Mouse (Mus musculus) left cerebral cortex, adult 11 months (tissue): Measurements from ENCODE around the gene Usp29.
"Not testable (repeated sequence)": the region's sequence is repeated elsewhere in the genome, so short reads cannot be mapped to it uniquely, and the experiment has no call there.

Source experiments
- DNase-seq: peaks from one replicate; pipeline ENCODE4 v3.0.0; 2022; ENCODE audit warnings: low spot score

Gene Usp29

GRCm38 (mm10) chr7:6874448-6874847 lies 144.1 kb downstream of the Usp29 start:
- peak; percentile 31 for DNase-seq

- no peak for DNase-seq
Measured at GRCm38 (mm10) chr7:6878202-6878601, 147.8 kb downstream of the Usp29 start.

GRCm38 (mm10) chr7:6878849-6879248 lies 148.5 kb downstream of the Usp29 start:
- not testable (repeated sequence) for DNase-seq

- no peak for DNase-seq
Measured at GRCm38 (mm10) chr7:6879512-6880164, 149.3 kb downstream of the Usp29 start.

DNA sequence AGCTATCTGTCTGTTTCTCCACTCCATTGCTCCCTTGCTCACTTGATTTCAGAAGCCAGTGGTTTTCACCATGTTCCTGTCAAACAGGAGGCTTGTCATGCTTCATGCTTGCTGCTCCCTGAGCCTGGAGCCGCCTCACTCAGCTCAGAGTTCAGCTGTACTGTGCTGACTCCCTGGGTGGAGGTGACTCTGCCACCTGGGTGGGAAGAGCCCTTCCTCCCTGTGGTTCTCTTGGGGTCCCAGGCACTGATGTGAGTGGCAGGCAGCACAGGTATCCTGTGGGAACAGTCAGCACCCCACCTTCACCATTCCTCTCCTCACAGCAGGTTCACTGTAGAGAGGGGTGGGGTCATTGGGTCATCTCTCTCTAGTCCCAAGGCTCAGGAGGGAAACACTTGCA lies 150.5 kb downstream of the Usp29 start:
- DNase-seq: not testable (repeated sequence)

DNA sequence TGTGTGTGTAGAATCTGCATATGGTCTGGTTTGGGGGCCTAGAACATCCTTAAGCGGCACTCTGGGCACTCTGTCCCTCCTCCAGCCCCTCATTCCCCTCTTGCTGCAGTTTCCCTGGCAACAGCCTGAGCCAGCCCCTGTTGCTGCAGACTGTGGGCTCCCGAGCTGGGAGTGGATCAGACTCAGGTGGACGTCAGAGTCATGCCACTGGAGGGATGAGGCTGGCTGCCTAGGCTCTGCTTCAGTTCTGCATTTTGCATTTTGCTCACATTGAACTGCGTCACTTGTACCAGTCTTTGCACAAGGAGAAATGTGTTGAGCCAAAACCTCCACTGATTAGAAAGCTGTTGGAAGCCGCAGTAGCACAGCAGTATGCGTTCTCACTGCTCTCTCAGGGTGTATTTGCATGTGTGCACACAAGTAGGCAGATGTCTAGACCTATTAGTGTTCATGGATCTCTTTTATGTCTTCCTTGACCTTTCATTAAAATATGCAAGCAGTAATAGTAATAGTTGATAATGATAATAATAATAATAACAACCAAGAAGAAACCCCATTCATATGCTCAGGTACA lies 151.2 kb downstream of the Usp29 start:
- DNase-seq: no peak

DNA sequence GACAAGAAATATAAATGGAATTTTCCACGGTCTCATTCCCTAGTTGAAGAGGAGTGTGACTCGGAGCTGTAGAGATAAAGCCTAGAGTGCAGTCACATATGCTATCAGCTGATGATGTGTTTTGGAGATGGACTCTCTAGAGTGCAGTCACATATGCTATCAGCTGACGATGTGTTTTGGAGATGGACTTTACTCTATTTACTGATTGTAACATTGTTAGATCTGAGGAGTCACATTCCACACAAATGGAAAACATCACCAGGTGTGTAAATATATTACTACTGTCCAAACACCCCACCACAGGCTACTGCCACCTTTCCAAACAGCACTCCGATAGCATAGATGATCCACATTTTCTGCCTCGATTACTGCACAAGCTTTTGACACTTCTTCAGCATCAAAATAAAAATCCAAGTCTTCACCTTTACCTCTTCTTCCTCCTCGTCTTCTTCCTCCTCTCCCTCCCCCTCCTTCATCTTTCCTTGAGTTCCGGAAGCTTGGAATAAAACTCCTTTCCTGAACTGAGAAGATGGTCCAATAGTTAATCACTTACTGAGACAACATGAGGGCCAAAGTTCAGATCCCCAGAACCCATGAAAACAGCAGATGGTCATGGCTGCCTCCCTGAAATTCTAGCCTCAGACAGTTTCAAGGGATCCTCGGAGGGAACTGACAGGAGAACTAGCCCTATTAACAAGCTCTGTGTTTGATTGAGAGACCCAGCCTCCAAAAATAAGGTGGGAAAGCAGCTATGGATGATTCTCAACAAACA lies 153.2 kb downstream of the Usp29 start:
- DNase-seq: no peak

DNA sequence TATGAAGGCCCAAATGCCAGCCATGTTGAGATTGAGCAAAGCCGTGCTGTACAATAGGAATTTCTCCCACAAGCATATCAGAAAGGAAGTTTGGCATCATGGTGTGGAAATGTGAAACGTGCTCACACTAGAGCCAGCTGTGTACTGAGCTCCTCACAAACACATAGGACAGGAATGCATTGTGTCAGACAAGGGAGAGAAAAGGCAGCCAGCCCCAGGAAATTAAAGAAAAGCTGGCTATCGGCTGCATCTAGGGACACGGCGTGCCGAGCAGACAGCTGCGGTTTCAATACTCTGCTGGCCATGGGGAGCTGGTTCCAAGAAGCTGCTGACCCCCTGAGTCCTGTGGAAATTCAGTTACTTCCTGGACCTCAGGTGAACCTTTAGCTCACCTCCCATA lies 155.0 kb downstream of the Usp29 start:
- DNase-seq: no peak

GRCm38 (mm10) chr7:6886896-6887295 lies 156.5 kb downstream of the Usp29 start:
- DNase-seq: no peak

- DNase-seq: no peak
Measured at GRCm38 (mm10) chr7:6889871-6890270, 159.5 kb downstream of the Usp29 start.

DNA sequence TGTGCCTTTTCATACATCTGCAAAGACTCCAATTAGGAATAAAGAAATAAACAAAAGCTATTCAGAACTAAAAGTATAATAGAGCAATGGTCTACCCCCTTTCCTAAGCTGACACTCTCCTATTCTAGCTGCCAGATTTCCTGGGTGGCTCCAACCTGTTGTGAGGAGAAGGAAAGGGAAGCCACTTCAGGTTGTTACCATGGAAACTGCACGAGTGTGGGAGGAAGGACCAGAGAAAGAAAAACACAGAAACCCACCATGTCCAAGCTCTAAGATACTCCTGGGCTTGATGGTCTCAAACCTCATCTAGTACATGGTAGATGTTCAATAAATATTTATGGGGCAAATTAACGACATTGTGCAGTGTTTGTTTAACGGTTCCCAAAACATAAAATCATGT lies 160.8 kb downstream of the Usp29 start:
- no peak for DNase-seq

GRCm38 (mm10) chr7:6897021-6897420 lies 166.6 kb downstream of the Usp29 start:
- not testable (repeated sequence) for DNase-seq

- no peak for DNase-seq
Measured at GRCm38 (mm10) chr7:6900672-6901071, 170.3 kb downstream of the Usp29 start.

GRCm38 (mm10) chr7:6903489-6903888 lies 173.1 kb downstream of the Usp29 start:
- no peak for DNase-seq

GRCm38 (mm10) chr7:6910527-6910926 lies 180.1 kb downstream of the Usp29 start:
- DNase-seq: no peak

GRCm38 (mm10) chr7:6911731-6912130 lies 181.4 kb downstream of the Usp29 start:
- DNase-seq: no peak

GRCm38 (mm10) chr7:6913439-6914380 lies 183.3 kb downstream of the Usp29 start:
- DNase-seq: no peak

GRCm38 (mm10) chr7:6917126-6917525 lies 186.7 kb downstream of the Usp29 start:
- no peak for DNase-seq

GRCm38 (mm10) chr7:6918267-6918666 lies 187.9 kb downstream of the Usp29 start:
- DNase-seq: peak; percentile 71

DNA sequence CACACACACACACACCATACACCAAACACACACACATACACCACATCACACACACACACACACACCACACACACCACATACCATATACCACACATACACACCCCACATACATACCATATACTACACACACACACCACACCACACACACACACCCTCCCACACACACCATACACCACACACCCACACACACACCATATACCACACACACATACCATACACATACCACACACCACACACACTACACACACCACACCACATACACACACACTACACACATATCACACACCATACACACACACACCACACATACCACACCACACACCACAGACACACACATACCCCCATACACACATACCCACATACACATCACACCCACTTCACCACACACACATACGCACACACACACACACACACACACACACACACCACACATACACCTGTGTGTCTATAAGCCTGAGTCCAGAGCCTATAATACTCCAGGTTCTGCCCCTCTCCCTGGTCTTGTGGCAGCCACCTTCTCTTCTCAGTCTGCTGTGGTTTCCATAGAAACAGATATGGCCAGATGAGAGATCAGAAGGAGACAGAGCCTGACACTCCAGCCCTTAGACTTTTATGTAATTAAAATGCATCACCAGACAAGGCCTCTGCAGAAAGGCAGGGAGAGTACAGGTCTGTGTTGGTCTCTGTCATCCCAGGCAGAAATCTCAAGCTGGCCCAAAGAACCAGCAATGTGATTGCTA lies 188.9 kb downstream of the Usp29 start:
- no peak for DNase-seq

GRCm38 (mm10) chr7:6923515-6923914 lies 193.1 kb downstream of the Usp29 start:
- no peak for DNase-seq
